ENCODE assay signal across 49 mouse cellular contexts in the genomic region with DNA sequence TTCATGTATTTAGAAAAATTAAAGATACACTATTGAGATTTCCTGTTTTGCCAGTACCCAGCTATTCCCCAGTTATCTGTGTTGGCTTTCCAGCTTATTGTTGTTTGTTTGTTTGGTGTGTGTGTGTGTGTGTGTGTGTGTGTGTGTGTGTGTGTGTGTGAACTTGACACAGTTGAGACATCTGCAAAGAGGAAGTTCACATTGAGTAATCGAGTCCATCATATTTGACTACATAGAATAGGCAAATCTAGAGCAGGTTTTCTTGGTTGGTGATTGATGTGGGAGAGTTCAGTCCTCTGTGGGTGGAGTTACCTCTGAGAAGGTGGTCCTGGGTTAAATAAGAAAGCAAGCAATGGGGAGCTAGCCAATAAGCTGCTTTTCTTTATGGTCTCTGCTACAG. TPM values are rescaled to one million over a fixed set of nuclear protein-coding genes. Genes with fewer than 3 reads are reported as not detected.
"Had no signal": no experiment of that assay in that cellular context is flagged by ENCODE, and none has a peak within 500 bp of the region (broad histone marks: within the 10 kb centered on the region; RNA-seq: fewer than 3 reads in every experiment).

No protein-coding gene starts in this region.

- H3K36me3 ChIP-seq: heart, embryonic 10.5 days; heart, embryonic 12.5 days; heart, embryonic 13.5 days; heart, embryonic 15.5 days; hindbrain, embryonic 10.5 days; hindbrain, embryonic 12.5 days; hindbrain, embryonic 13.5 days; hindbrain, embryonic 15.5 days; intestine, embryonic 15.5 days; kidney, embryonic 15.5 days had no signal

- H3K4me3 ChIP-seq: heart, embryonic 10.5 days; heart, embryonic 12.5 days; heart, embryonic 13.5 days; heart, embryonic 15.5 days; hindbrain, embryonic 10.5 days; hindbrain, embryonic 12.5 days; hindbrain, embryonic 13.5 days; hindbrain, embryonic 15.5 days; intestine, embryonic 15.5 days; kidney, embryonic 15.5 days; layer of hippocampus, adult 2 months had no signal

- H3K4me1 ChIP-seq: heart, embryonic 10.5 days; heart, embryonic 12.5 days; heart, embryonic 13.5 days; heart, embryonic 15.5 days; hindbrain, embryonic 10.5 days; hindbrain, embryonic 12.5 days; hindbrain, embryonic 13.5 days; hindbrain, embryonic 15.5 days; intestine, embryonic 15.5 days; kidney, embryonic 15.5 days had no signal

- H3K9me3 ChIP-seq: heart, embryonic 10.5 days; heart, embryonic 12.5 days; heart, embryonic 13.5 days; heart, embryonic 15.5 days; hindbrain, embryonic 10.5 days; hindbrain, embryonic 12.5 days; hindbrain, embryonic 13.5 days; hindbrain, embryonic 15.5 days; intestine, embryonic 15.5 days; kidney, embryonic 15.5 days had no signal

- H3K27me3 ChIP-seq: heart, embryonic 12.5 days; heart, embryonic 13.5 days; heart, embryonic 15.5 days; hindbrain, embryonic 12.5 days; hindbrain, embryonic 13.5 days; hindbrain, embryonic 15.5 days; intestine, embryonic 15.5 days had no signal

- H3K9ac ChIP-seq: heart, embryonic 12.5 days; heart, embryonic 13.5 days; heart, embryonic 15.5 days; hindbrain, embryonic 12.5 days; hindbrain, embryonic 13.5 days; hindbrain, embryonic 14.5 days; hindbrain, embryonic 15.5 days; intestine, embryonic 15.5 days; kidney, embryonic 15.5 days had no signal

- H3K27ac ChIP-seq: heart, embryonic 10.5 days; heart, embryonic 13.5 days; heart, embryonic 15.5 days; hindbrain, embryonic 10.5 days; hindbrain, embryonic 12.5 days; hindbrain, embryonic 13.5 days; hindbrain, embryonic 14.5 days; hindbrain, embryonic 15.5 days; hindbrain, postnatal 0 days; intestine, embryonic 15.5 days; kidney, embryonic 15.5 days; kidney, postnatal 0 days; layer of hippocampus, adult 2 months had no signal

- DNase-seq: heart, postnatal 10 days; heart, postnatal 14 days; heart, postnatal 36 days; heart, postnatal 4 days; kidney, adult 11 months; kidney, adult 18-20 months; kidney, adult 2 months; kidney, adult 9 months; kidney, postnatal 10 days; kidney, postnatal 14 days; kidney, postnatal 25 days; kidney, postnatal 36 days; kidney, postnatal 4 days; layer of hippocampus, adult 9-11 months; layer of hippocampus, postnatal 36 days had no signal

- ATAC-seq: hindbrain, embryonic 16.5 days; hindbrain, postnatal 0 days; inflammation-experienced regulatory T-cells, adult 6 months; intestine, embryonic 15.5 days; intestine, embryonic 16.5 days; intestine, postnatal 0 days had no signal

- H3K4me2 ChIP-seq: heart, embryonic 11.5 days; heart, embryonic 12.5 days; heart, embryonic 13.5 days; heart, embryonic 15.5 days; hindbrain, embryonic 12.5 days; hindbrain, embryonic 13.5 days; hindbrain, embryonic 14.5 days; hindbrain, embryonic 15.5 days; intestine, embryonic 15.5 days; kidney, embryonic 15.5 days had no signal

RNA-seq across cellular contexts. Expression of a gene that starts 32.2 kb away (rescaled TPM):
- total RNA-seq: heart, adult 8-10 months; heart, postnatal 10 days; heart, postnatal 14 days; heart, postnatal 25 days; heart, postnatal 36 days; heart, postnatal 4 days; hematopoietic stem cell, adult 5-6 weeks; hindbrain, postnatal 0 days; layer of hippocampus, adult 18-20 months; layer of hippocampus, adult 2 months; layer of hippocampus, adult 8-10 months; layer of hippocampus, postnatal 10 days; layer of hippocampus, postnatal 14 days; layer of hippocampus, postnatal 25 days; layer of hippocampus, postnatal 36 days; left cerebral cortex, adult 18-20 months had no signal
- polyA plus RNA-seq: heart, embryonic 10.5 days; heart, embryonic 11.5 days; heart, embryonic 12.5 days; heart, embryonic 13.5 days; heart, embryonic 14.5 days; heart, embryonic 15.5 days; heart, embryonic 16.5 days; heart, postnatal 0 days; hindbrain, embryonic 11.5 days; hindbrain, embryonic 12.5 days; hindbrain, embryonic 16.5 days; hindbrain, postnatal 0 days; inflammation-experienced regulatory T-cells, adult 6 months; intestine, embryonic 14.5 days; intestine, embryonic 15.5 days; intestine, embryonic 16.5 days; intestine, postnatal 0 days; kidney, embryonic 15.5 days; large intestine, adult 2 months had no signal
